Mouse (Mus musculus): ENCODE measurements around the gene Fscn2.

GRCm38 (mm10) chr11:120376302-120377160 lies 15.2 kb downstream of the Fscn2 start:
- TF ChIP-seq CTCF (IDR thresholded peaks at IDR 0.05; ENCODE audit: low read depth), result no peak
- TF ChIP-seq EP300 (optimal IDR thresholded peaks at IDR 0.05), result no peak

All from stomach, postnatal 0 days (tissue).